Mouse (Mus musculus) thymus, postnatal 4 days (tissue): Measurements from ENCODE around the gene Itgal.
"Not testable (repeated sequence)": the region's sequence is repeated elsewhere in the genome, so short reads cannot be mapped to it uniquely, and the experiment has no call there.

Experiments used
- DNase-seq: peaks from one replicate; pipeline ENCODE4 v3.0.0; 2021

Gene Itgal

DNA sequence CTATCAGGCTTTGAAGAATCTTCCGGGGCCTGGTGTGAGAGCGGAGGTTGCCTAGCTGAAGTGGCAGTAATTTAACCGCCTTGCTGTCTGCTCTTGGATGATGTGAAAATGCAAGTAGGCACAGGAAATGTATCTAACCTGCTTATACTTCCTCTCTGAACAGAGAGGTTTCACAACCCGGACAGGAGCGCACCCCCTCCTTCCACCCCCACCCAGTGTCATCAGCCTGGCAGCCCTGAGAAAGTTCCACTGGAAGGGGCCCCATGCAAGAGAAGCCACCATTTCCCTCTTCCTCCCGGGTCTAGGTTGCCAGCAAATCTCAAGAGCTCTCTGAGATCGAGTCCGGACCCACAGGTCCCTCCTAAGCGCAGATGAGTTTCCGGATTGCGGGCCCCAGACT lies at the start of gene Itgal:
TSS of gene Itgal (plus strand) at position 163 of the 400 bp plus-strand sequence.
- peak; percentile 77 for DNase-seq

DNA sequence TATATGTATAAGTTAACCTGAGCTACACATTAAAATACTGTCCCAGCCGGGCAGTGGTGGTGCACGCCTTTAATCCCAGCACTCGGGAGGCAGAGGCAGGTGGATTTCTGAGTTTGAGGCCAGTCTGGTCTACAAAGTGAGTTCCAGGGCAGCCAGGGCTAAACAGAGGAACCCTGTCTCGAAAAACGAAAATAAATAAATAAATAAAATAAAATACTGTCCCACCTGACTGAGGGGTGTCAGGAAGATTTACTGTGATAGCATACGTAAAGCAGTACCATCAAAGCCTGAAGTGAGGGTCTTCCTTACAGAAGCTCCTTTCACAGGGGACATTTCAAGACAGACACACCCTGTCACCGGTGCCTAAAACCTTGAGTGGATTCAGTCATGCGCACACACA lies 45.5 kb upstream of the Itgal start:
- not testable (repeated sequence) for DNase-seq

DNA sequence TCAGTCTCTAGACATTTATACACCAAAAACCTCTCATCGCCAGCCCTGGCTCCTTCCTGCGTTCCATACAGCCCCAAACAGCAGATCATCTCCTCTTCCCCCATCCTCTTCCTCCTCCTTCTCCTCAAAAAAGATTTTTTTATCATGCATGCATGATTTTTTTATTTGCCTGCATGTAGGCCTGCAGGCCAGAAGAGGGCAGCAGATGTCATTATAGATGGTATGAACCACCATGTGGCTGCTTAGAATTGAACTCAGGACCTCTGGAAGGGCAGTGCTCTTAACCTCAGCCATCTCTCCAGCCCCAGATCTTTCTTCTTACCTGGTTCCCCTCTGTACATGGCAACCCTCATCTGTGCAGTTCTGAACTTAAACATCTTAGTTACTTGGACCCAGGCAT lies 43.6 kb upstream of the Itgal start:
- DNase-seq = peak; percentile 70

DNA sequence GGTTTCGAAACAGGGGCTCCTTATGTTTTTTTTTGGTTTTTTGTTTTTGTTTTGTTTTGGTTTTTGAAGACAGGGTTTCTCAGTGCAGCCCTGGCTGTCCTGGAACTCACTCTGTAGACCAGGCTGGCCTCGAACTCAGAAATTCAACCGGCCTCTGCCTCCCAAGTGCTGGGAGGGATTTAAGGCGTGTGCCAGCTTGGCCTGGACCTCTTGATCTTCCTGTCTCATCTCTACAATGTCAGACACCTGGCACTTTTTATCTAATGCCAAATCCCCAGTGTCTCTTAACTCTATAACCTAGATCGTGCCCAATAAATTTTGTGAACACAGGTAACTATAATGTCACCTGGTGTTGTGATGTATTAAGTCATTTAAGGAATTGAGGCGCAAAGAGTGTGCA lies 42.7 kb upstream of the Itgal start:
- no peak for DNase-seq

DNA sequence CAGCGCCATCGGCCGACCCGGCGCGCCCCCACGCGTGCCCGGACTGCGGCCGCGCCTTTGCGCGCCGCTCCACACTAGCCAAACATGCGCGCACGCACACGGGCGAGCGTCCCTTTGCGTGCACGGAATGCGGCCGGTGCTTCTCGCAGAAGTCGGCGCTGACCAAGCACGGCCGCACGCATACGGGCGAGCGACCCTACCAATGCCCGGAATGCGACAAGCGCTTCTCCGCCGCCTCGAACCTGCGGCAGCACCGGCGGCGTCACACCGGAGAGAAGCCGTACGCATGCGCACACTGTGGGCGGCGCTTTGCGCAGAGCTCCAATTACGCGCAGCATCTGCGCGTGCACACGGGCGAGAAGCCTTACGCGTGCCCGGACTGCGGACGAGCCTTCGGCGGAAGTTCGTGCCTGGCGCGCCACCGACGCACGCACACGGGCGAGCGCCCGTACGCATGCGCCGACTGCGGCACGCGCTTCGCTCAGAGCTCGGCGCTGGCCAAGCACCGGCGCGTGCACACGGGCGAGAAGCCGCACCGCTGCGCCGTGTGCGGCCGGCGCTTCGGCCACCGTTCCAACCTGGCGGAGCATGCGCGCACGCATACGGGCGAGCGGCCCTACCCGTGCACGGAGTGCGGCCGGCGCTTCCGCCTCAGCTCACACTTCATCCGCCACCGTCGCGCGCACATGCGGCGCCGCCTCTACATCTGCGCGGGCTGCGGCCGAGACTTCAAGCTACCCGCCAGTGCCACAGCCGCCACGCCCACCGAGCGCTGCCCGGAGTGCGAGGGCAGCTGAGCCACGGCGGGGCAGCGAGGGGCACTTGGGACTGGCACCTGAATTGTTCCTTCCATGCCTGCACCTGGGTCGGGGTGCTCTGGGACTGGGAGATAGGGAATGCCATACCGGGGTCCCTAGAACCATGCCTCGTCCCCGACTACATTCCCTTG lies 42.0 kb upstream of the Itgal start:
- DNase-seq = peak; percentile 98

DNA sequence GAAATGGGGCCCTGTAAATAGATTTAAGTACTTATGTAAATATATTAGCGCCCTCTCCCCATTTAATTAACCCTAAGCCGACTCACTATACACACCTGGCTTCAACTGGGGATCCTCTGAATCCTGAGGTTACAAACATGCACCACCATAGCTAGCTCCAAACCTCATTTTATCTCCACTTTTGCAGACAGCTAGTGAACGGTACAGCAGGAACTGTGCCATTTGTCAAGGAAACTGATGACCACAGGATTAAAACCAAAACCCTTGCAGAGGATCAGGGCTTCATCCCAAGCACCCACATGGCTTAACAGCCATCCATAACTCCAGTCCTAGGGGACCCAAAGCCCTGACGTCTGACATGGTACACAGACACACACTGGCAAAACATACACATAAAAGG lies 41.1 kb upstream of the Itgal start:
- no peak for DNase-seq

DNA sequence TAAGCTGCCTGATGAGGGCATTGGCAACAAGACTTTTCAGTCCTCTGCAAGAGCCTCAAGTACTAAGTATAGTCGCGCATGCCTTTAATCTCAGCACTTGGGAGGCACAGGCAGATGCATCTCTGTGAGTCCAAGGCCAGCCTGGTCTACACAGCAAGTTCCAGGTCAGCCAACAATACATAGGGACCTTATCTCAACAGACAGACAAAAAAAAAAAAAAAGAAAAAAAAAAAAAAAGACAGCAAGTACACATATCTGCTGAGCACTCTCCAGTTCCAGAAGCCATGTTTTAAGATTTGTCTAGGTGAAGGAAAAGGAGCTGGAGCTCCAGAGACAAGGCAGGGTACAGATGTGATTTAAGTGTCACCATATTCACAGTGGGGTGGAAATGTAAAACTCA lies 40.1 kb upstream of the Itgal start:
- DNase-seq = no peak

DNA sequence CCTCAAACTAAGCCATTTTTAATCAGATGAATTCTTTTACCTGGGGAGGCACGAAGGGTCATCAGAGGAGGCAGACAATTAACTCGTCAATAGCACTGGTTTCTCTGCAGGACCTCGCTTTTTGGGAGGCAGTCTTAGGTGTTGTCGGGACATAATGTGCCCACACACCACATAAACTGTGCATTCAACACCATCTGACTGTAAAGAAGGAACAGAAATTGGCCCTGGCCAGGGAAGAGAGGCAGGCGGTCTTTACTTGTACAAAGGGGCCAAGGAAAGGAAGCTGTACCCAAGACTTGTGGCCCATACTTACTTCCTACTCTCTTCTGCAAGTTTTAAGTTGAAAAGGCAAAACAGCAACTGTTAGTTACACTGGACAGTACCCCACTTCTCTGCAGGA lies 39.5 kb upstream of the Itgal start:
- no peak for DNase-seq

DNA sequence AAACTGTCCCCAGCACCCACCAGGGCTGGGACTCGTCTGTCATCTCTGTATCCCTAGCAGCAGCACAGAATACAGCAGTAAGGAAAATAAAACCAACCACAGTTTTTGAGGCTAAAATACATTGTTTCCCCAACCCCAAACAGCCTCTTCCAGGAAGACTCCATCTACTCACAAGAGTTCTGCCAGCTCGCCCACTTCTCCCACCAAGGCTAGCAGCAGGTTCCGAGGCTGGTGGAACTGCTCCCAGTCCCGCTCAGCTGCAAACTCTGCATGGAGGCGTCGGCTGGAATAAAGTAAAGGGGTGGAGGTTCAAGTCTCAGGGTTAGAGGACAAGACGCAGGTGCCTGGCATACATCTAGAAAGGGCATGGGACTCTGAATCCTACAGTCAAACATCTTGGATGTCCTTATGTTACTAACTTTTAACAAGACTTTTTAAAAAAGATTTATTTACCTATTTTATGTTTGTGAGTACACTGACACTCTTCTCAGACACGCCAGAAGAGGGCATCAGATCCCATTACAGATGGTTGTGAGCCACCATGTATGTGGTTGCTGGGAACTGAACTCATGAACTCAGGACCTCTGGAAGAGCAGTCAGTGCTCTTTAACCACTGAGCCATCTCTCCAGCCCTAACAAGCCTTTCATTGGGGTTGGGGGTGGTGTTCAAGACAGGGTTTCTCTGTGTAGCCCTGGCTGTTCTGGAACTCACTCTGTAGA lies 36.7 kb upstream of the Itgal start:
- no peak for DNase-seq

DNA sequence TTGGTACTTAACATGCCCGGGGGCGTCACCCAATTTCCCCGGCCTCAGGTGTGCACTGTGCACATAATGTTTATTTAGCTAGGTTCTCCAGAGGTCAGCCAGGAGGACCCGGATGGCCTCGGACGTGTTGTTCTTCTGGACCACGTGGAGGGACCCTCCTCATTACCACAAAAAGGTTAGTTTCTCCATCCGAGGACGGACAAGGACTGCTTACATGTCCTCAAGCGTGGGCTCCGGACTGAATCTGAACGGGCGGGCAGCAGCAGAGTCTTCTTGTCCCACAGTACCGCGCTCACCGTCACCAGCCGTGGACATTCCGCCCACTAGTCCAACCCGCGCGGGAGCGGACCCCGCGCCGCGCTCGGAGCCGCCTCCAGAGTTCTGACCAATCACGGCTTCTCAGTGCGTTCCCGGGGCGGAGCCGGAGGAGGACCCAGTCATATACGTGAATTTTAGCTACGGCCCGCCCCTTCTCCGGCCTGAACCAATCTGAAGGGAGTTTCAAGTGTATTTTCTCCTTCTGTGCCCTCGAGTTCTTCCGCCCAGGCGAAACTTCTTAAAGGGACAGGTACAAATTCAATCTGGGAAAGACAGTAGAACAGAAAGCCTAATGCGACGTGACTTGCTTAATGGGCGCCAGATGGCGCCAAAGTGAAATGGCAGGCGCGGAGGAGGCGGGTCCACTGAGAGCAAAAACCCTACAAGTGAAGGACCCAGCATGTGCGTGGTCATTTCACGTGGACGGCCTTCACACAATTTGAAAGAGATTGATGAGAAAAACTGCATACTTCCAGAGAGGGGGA lies 35.5 kb upstream of the Itgal start, which contains the start of gene Dctpp1:
TSS of gene Dctpp1 (minus strand) at position 401 of the 803 bp plus-strand sequence.
- DNase-seq = peak; percentile 95

DNA sequence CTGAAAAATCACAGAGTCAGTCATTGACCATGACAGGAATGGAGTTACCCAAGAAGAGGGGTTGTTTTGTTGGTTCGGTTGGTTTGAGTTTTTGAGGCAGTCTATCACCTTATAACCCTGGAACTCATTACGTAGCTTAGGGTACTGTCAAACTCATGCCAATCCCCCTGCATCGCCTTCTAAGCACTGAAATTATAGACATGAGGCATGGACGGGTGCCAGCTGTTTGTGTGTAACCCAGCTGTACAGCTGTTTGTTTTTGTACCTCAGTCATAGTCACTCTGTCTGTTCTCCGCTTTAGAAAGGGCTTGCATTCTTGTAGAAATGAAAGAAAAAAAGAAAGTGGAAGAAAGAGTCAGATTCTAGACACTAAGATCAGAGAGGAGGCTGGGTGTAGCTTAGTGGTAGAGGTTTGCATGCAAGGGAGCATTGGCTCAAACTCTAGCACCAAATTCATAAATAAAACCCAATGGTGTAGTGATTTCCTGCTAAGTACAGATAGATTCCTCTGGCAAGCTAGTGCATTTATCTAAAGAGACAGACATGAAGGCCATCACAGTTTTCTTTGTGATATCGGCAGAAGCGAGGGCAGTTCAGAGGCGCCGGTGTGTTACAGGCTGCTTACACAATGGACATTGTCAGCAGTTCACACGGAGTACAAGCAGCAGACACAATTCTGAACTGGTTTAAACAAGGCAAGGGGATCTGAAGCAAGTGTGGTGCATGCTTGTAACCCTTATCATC lies 33.7 kb upstream of the Itgal start:
- no peak for DNase-seq

DNA sequence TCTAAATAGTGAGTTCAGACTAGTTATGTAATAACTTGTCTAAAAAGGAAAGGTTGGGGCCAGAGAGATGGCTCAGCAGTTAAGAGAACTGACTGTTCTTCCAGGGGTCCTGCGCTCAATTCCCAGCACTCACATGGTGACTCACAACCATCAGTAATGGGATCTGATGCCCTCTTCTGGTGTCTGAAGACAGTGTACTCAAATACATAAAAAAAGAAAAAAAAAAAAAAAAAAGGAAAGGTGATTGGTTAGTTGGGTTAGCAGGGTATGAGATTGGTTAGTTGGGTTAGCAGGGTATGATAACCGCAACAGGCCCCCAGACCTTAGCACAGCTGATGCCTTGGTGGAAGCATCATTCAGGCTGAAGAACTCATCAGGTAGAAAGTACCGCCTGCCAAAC lies 32.5 kb upstream of the Itgal start:
- no peak for DNase-seq

DNA sequence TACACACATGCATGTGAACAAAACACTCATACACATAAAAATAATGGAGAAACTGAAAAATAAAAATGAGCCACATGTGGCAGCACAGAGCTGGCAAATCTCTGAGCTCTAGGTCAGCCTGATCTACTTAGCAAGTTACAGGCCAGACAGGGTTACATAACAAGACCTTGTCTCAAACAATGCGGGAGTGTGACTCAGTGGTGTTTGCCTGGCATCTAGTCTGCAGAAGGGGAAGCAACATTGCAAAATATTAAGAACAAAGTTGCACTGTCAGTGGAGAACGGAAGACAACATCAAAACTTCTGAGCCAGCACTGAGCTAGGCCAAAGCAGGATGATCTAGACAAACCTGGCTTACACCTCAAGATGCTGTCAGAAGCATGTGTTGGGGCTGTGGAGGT lies 25.8 kb upstream of the Itgal start:
- no peak for DNase-seq

DNA sequence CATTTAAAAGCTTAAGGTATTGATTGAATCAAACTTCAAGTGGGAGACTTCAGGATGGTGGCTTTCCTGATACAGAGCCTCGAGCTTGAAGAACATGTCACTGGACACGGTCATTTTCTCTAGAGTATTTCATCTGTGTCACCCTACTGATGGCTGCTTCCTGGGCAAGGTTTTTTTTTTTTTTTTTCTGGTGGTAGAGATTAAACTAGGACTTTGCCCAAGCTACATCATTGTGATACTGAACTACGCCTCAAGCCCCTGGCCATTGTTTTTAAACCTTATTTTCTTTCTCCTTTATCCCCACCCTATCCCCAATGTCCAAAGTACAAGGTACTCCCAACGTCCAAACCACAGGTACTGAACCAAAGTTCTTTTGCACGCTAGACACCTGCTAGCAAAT lies 25.4 kb upstream of the Itgal start:
- no peak for DNase-seq

DNA sequence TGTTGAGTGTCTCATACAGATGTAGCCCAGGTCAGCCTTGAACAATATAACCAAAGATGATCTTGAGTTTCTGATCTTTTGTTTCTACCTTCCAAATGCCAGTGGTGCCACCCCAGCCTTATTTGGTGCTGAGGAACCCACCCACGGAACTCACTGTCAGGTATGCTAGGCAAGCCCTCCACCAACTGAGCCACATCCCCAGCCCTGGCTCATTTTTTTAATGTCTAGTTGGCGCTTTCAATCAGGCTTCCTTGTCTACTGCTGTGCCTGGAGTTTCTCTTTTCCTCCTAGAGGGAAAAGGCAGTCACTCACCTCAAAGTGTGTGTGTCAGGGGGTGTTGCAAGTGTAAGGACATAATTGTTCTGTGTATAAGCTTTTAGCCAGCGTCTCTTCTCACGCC lies 25.0 kb upstream of the Itgal start:
- no peak for DNase-seq

DNA sequence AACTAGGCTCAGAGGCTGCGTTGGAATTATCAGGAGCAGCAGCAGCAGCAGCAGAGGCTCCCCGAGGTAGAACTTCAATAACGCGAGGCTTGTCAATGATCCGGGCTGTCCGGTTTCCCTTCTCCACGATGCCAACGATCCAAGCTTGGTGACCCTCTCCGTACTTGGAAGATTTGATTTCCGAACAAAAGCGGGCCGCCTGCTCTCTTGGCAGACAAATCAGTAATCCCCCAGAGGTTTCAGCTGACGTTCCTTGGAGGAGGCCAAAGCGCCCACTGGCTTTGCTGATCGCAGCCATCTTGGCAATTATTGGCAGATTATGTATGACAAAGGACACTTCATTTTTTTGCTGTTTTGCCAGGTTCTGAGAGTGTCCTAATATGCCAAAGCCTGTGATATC lies 23.5 kb upstream of the Itgal start:
- DNase-seq = no peak

DNA sequence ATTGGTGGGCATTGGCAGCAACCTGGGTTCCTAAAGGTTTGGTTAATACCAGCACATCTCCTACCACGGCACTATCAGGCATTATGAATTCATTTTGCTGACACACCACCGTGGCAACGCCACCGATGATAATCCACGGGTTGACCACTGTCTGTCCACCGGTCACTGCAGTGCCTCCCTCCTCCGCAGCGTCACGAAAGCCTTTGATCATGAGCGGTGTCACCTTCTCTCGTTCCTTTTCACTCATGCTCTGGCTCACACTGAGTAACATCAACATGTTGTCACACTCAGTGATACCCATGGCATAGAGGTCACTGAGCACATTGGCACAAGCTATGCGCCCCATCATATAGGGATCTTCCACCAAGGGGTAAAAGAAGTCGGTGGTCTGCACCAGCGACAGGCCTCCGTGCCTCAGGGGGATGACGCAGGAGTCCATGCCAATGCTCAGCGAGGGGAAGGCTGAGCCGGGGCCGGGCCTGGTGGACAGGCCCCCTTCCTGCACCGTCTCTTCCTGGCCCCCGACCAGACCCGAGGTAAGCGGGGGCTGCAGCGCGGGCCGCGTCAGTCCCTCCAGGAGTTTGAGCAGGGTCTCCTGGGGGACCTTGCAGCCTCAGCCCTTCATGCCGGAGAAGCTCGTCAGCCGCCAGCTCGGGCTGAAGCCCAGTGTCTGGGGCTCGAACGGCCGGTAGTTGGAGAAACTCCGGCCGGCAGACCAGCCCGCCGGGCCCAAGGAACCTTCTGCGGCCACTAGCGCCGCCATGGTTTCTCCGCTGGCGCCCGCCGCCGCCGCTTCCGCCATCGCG lies 22.7 kb upstream of the Itgal start:
- DNase-seq = no peak

DNA sequence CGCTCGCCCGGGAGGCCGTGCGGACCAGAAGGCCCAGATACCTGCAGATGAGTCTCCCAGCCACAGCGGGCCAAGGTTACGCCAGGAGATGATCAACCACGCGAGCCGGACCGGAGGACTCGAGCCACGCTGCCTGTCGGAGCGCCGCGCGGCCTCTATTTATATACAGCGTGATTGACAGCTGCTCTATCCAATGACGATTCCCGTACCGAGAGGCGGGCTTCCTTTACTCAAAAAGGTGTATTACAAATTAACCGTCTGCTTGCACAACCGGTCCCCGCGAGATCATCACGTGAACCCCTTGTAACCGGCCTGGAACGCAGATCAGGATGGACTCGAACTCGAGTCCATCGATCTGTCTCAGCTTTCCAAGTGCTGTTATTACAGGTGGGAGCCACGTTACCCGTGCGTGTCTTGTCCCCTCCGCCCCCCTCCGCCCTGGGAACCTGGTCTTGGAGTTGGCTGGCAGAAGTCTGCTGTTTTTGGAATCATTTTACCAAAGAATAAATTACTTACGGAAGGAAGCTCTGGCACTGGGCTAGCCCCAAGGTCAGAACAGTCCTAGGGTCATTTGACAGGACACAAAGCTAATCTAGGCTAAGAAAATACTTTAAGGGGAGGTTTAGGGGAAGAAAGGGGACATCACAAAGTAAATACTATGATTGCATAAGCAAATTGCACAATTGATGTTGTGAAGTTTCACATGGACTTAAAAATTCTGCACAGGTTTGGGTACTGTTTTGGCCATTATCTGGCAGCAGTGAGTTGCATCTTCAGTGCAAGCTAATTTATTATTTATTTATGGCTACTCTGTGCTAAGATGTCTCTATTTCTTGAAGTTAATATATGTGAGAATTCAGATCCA lies 21.9 kb upstream of the Itgal start, which contains the start of gene Sephs2:
TSS of gene Sephs2 (minus strand) at position 131 of the 865 bp plus-strand sequence.
- peak; percentile 93 for DNase-seq

DNA sequence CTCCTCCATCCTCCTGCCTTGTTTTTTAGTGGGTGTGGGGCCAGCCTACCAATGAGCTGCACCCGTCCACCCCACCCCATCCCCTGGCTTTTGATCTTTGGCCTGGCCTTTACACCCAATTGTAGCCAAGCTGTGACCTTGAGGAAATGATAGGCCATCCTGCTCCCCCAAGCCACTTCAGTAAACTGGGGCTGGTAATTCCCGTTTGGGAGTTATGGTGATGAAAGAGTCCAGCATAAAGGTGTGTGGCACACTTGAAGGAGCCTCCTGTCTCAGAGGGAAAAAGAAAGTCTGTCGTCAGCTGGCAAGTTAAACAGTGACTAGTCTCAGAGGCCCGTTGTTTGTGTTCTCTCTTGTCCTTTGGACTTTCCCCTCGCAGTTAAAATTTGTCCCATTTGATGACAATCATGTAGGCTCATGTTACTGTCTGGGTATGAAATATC lies 19.5 kb upstream of the Itgal start:
- DNase-seq = no peak

DNA sequence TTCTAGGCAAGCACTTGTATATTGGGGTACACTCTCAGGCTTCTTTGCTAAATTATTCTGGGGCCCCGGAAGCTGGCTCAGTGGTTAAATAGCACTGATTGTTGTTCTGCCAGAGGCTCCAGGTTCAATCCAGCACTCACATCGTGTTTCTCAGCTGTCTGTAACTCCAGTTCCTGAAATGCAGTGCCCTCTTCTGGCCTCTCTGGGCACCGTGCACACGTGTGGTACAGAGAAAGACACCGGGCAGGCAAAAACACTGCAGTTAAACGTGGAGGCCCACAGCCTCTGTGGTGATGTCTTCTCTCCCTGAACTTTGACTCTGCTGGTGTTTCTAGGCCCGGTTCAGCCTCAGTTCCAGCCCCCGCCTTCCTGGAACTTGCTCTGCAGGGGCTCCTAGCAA lies 17.7 kb upstream of the Itgal start:
- peak; percentile 85 for DNase-seq
